Mouse (Mus musculus) liver, postnatal 0 days (tissue): Measurements from ENCODE around the gene 2810006K23Rik. TPM values are rescaled to one million over a fixed set of nuclear protein-coding genes. Genes with fewer than 3 reads are reported as not detected.

Experiments
- ATAC-seq: fragments of 200-750 bp; cut with Nextera tagmentation; 2 replicates; pipeline ENCODE4 v1.8.0; 2017; ENCODE audit warnings: mild to moderate bottlenecking, moderate library complexity
- DNase-seq: peaks from one replicate; pipeline ENCODE4 v3.0.0-alpha.2; 2016
- H3K27ac ChIP-seq: fragments of 300-500 bp; sonication (generic); 2 replicates; pipeline ENCODE4 v1.5.1; 2014; ENCODE audit warnings: antibody characterized with exemption, moderate library complexity, mild to moderate bottlenecking, low read depth
- H3K27me3 ChIP-seq: fragments of 300-500 bp; sonication (generic); 2 replicates; pipeline ENCODE4 v1.6.1; 2014; ENCODE audit warnings: low read length, control low read depth, mixed read lengths; ENCODE audit not compliant: insufficient read depth
- H3K36me3 ChIP-seq: fragments of 300-500 bp; sonication (generic); replicated peaks from 2 replicates; pipeline ENCODE4 v1.6.1; 2014; ENCODE audit warnings: mild to moderate bottlenecking, control low read depth, low read length, moderate library complexity, mixed read lengths; ENCODE audit not compliant: insufficient read depth
- H3K4me1 ChIP-seq: fragments of 300-500 bp; sonication (generic); 2 replicates; pipeline ENCODE4 v1.6.1; 2014; ENCODE audit warnings: antibody characterized with exemption, mild to moderate bottlenecking, control low read depth; ENCODE audit not compliant: insufficient read depth
- H3K4me2 ChIP-seq: fragments of 300-500 bp; sonication (generic); 2 replicates; pipeline ENCODE4 v1.6.1; 2014; ENCODE audit warnings: low read depth, mild to moderate bottlenecking, low read length, moderate library complexity, mixed read lengths
- H3K4me3 ChIP-seq: fragments of 300-500 bp; sonication (generic); 2 replicates; pipeline ENCODE4 v1.5.1; 2014; ENCODE audit warnings: low read depth, low read length
- H3K9ac ChIP-seq: fragments of 300-500 bp; sonication (generic); replicated peaks from 2 replicates; pipeline ENCODE4 v1.6.1; 2014; ENCODE audit warnings: mild to moderate bottlenecking, moderate library complexity
- H3K9me3 ChIP-seq: fragments of 300-500 bp; sonication (generic); 2 replicates; pipeline ENCODE4 v1.6.1; 2016; ENCODE audit warnings: mild to moderate bottlenecking, control low read depth, low read length, mixed read lengths
- CTCF ChIP-seq: sonication (generic); IDR thresholded peaks from 2 replicates; pipeline ENCODE4 v1.5.1; 2016; ENCODE audit warnings: antibody characterized with exemption, low read depth
- EP300 ChIP-seq: IDR thresholded peaks from 2 replicates; pipeline ENCODE4 v1.6.1; 2016; ENCODE audit warnings: antibody characterized with exemption, low read depth, mild to moderate bottlenecking
- WGBS: fragments of 180-500 bp; shearing (Covaris S2); extraction: QIAGEN DNeasy Blood & Tissue Kit; methylation state at CpG from one replicate; pipeline ENCODE4 v1.1.7; 2014; ENCODE audit not compliant: insufficient replicate concordance; 5-methylcytosine and 5-hydroxymethylcytosine counted together
- polyA plus RNA-seq: library from polyadenylated mRNA; unstranded; fragments of >200 nt; fragmentation: Nextera tagmentation; extraction: Ambion mirVana; gene quantifications from 2 replicates; pipeline ENCODE4 v1.2.1, GENCODE M21; 2015

2810006K23Rik gene
- polyA plus RNA-seq, 1 experiment from 2014 or later: 4.9 TPM

GRCm38 (mm10) chr5:124315941-124316340 lies 11.9 kb upstream of the 2810006K23Rik start:
- no peak overlapping the region for H3K27ac ChIP-seq
- no peak for DNase-seq
- H3K9me3 ChIP-seq: peaks cover 4% of the 10 kb centered on the region; the same call in 1 of the 2 replicates
- no peak overlapping the region for H3K9ac ChIP-seq
- no peak overlapping the region for H3K4me3 ChIP-seq
- peaks cover 34% of the 10 kb centered on the region for H3K36me3 ChIP-seq
- H3K4me1 ChIP-seq: peaks cover 5% of the 10 kb centered on the region; the same call in 1 of the 2 replicates
- no peak overlapping the region for H3K4me2 ChIP-seq
- WGBS: 94% methylated on average over 11 of the region's 11 CpGs
- H3K27me3 ChIP-seq: no peaks in the 10 kb centered on the region
- TF ChIP-seq EP300 (no peak), CTCF (no peak)
- no peak for ATAC-seq

GRCm38 (mm10) chr5:124317648-124318047 lies 10.2 kb upstream of the 2810006K23Rik start:
- no peaks in the 10 kb centered on the region; the same call in 1 of the 2 replicates for H3K9me3 ChIP-seq
- ATAC-seq (no peak), DNase-seq (no peak)
- no peak overlapping the region for H3K27ac ChIP-seq
- no peak overlapping the region for H3K4me2 ChIP-seq
- TF ChIP-seq CTCF (no peak), EP300 (no peak)
- H3K36me3 ChIP-seq: peaks cover 22% of the 10 kb centered on the region
- H3K4me1 ChIP-seq: peaks cover 5% of the 10 kb centered on the region; the same call in 1 of the 2 replicates
- H3K4me3 ChIP-seq: no peak overlapping the region
- no peaks in the 10 kb centered on the region for H3K27me3 ChIP-seq
- 53% methylated on average over 7 of the region's 7 CpGs for WGBS
- H3K9ac ChIP-seq: no peak overlapping the region

- Histone ChIP-seq H3K27ac (peak overlapping the region; percentile 96), H3K4me1 (peaks cover 14% of the 10 kb centered on the region), H3K4me3 (peak overlapping the region; percentile 68), H3K9me3 (no peaks in the 10 kb centered on the region), H3K9ac (peak overlapping the region; percentile 70), H3K27me3 (no peaks in the 10 kb centered on the region), H3K36me3 (no peaks in the 10 kb centered on the region), H3K4me2 (peak overlapping the region; percentile 89)
- DNase-seq (no peak), ATAC-seq (no peak)
- TF ChIP-seq CTCF (no peak), EP300 (no peak)
- WGBS: 8% methylated on average over 8 of the region's 8 CpGs
Observed at GRCm38 (mm10) chr5:124326829-124327228, 1.1 kb upstream of the 2810006K23Rik start.

GRCm38 (mm10) chr5:124330086-124330485 lies 2.2 kb downstream of the 2810006K23Rik start:
- Histone ChIP-seq H3K27me3 (no peaks in the 10 kb centered on the region), H3K27ac (no peak overlapping the region), H3K36me3 (no peaks in the 10 kb centered on the region), H3K4me1 (peaks cover 14% of the 10 kb centered on the region), H3K4me3 (no peak overlapping the region), H3K9ac (no peak overlapping the region), H3K9me3 (no peaks in the 10 kb centered on the region), H3K4me2 (no peak overlapping the region)
- ATAC-seq (no peak), DNase-seq (no peak)
- WGBS: 83% methylated on average over 6 of the region's 6 CpGs
- no peak for TF ChIP-seq CTCF

- ATAC-seq (no peak), DNase-seq (no peak)
- no peaks in the 10 kb centered on the region for H3K4me1 ChIP-seq
- H3K36me3 ChIP-seq: no peaks in the 10 kb centered on the region
- no peak overlapping the region for H3K9ac ChIP-seq
- WGBS: 60% methylated on average over 6 of the region's 6 CpGs
- TF ChIP-seq CTCF: no peak
- no peak for TF ChIP-seq EP300
- H3K27me3 ChIP-seq: no peaks in the 10 kb centered on the region
- H3K4me2 ChIP-seq: no peak overlapping the region
- no peak overlapping the region for H3K4me3 ChIP-seq
- no peaks in the 10 kb centered on the region for H3K9me3 ChIP-seq
- 0 out of 2 replicates have a peak overlapping the region, but pooled peaks have one; percentile 7 for H3K27ac ChIP-seq
Observed at GRCm38 (mm10) chr5:124334392-124334791, 6.5 kb downstream of the 2810006K23Rik start.

- Histone ChIP-seq H3K27ac (no peak overlapping the region), H3K4me2 (no peak overlapping the region), H3K9me3 (no peaks in the 10 kb centered on the region), H3K4me3 (no peak overlapping the region), H3K9ac (no peak overlapping the region), H3K27me3 (no peaks in the 10 kb centered on the region), H3K4me1 (no peaks in the 10 kb centered on the region), H3K36me3 (no peaks in the 10 kb centered on the region)
- ATAC-seq: no peak
- 89% methylated on average over 9 of the region's 9 CpGs for WGBS
- DNase-seq: no peak
- TF ChIP-seq EP300 (no peak), CTCF (no peak)
Observed at GRCm38 (mm10) chr5:124337103-124337502, 9.2 kb downstream of the 2810006K23Rik start.

- DNase-seq (no peak), ATAC-seq (no peak)
- Histone ChIP-seq H3K4me2 (no peak overlapping the region), H3K27ac (no peak overlapping the region), H3K36me3 (no peaks in the 10 kb centered on the region), H3K9me3 (no peaks in the 10 kb centered on the region), H3K4me1 (no peaks in the 10 kb centered on the region), H3K27me3 (no peaks in the 10 kb centered on the region), H3K9ac (no peak overlapping the region), H3K4me3 (no peak overlapping the region)
- TF ChIP-seq EP300: no peak
- no peak for TF ChIP-seq CTCF
- 77% methylated on average over 9 of the region's 9 CpGs for WGBS
Observed at GRCm38 (mm10) chr5:124337909-124338308, 10.0 kb downstream of the 2810006K23Rik start.
